In genomic region chr2:137704948-137705723, GRCm38 (mm10) we compare ENCODE assay signal across 10 mouse cellular contexts.
DNase-seq lines count a peak whose midpoint lies in the region; ATAC-seq lines count a peak whose summit lies in the region.
"Had no signal": no experiment of that assay in that cellular context is flagged by ENCODE, and none has a peak within 500 bp of the region (broad histone marks: within the 10 kb centered on the region; RNA-seq: fewer than 3 reads in every experiment).

No protein-coding gene starts in this region.

- ATAC-seq in kidney, embryonic 15.5 days (replicated peaks; ENCODE audit: low FRiP score): peak; percentile 57
- ATAC-seq in forebrain, embryonic 14.5 days: peak; percentile 71
- peak; percentile 90 for ATAC-seq in midbrain, embryonic 12.5 days (ENCODE audit: low FRiP score, low read depth)

- no peaks in the 10 kb centered on the region for H3K9me3 ChIP-seq in kidney, embryonic 15.5 days (replicated peaks)
- H3K9me3 ChIP-seq in forebrain, embryonic 14.5 days (replicated peaks; ENCODE audit: control insufficient read depth, low read length): no peaks in the 10 kb centered on the region
- no peaks in the 10 kb centered on the region for H3K9me3 ChIP-seq in midbrain, embryonic 12.5 days

- peak overlapping the region; percentile 33; the same call in 1 of the 2 replicates for H3K27ac ChIP-seq in kidney, embryonic 15.5 days
- no peak overlapping the region for H3K27ac ChIP-seq in forebrain, embryonic 14.5 days (ENCODE audit: low read depth, low read length)
- H3K27ac ChIP-seq in midbrain, embryonic 12.5 days (replicated peaks): no peak overlapping the region
- H3K27ac ChIP-seq: gastrocnemius, adult 2 months had no signal

- 57% methylated on average over 12 of the region's 12 CpGs for WGBS in kidney, embryonic 15.5 days
- WGBS in forebrain, embryonic 14.5 days: 3% methylated on average over 12 of the region's 12 CpGs
- 17% methylated on average over 12 of the region's 12 CpGs for WGBS in midbrain, embryonic 12.5 days

- no peaks in the 10 kb centered on the region for H3K27me3 ChIP-seq in kidney, embryonic 15.5 days
- H3K27me3 ChIP-seq in forebrain, embryonic 14.5 days (replicated peaks; ENCODE audit: control insufficient read depth, insufficient read depth, low read length): peaks cover 49% of the 10 kb centered on the region
- peaks cover 41% of the 10 kb centered on the region for H3K27me3 ChIP-seq in midbrain, embryonic 12.5 days

- H3K36me3 ChIP-seq in kidney, embryonic 15.5 days: no peaks in the 10 kb centered on the region
- no peaks in the 10 kb centered on the region for H3K36me3 ChIP-seq in forebrain, embryonic 14.5 days (ENCODE audit: control insufficient read depth, insufficient read depth, low read length)
- no peaks in the 10 kb centered on the region for H3K36me3 ChIP-seq in midbrain, embryonic 12.5 days

- H3K4me3 ChIP-seq in kidney, embryonic 15.5 days (replicated peaks): no peak overlapping the region
- H3K4me3 ChIP-seq in forebrain, embryonic 14.5 days (ENCODE audit: low read depth, low read length): no peak overlapping the region
- no peak overlapping the region for H3K4me3 ChIP-seq in midbrain, embryonic 12.5 days

- no peak for DNase-seq in kidney, postnatal 14 days
- peak; percentile 61 for DNase-seq in forebrain, embryonic 14.5 days (ENCODE audit: low spot score)
- peak; percentile 43 for DNase-seq in retina, postnatal 1 day
- DNase-seq in frontal cortex, postnatal 10 days (ENCODE audit: low spot score in 2 of 2): no peak
- no peak for DNase-seq in ovary, postnatal 10 days (ENCODE audit: low spot score)
- DNase-seq: gastrocnemius, adult 2 months; kidney, adult 18-20 months; liver had no signal

- H3K4me2 ChIP-seq in kidney, embryonic 15.5 days: no peak overlapping the region
- H3K4me2 ChIP-seq in forebrain, embryonic 14.5 days (ENCODE audit: low read length): peak overlapping the region; percentile 42; the same call in 1 of the 2 replicates
- peak overlapping the region; percentile 41 for H3K4me2 ChIP-seq in midbrain, embryonic 12.5 days (replicated peaks)

- H3K9ac ChIP-seq in kidney, embryonic 15.5 days: no peak overlapping the region
- no peak overlapping the region for H3K9ac ChIP-seq in forebrain, embryonic 14.5 days (ENCODE audit: low read length)
- H3K9ac ChIP-seq in midbrain, embryonic 12.5 days (replicated peaks): no peak overlapping the region

- peaks cover 16% of the 10 kb centered on the region for H3K4me1 ChIP-seq in kidney, embryonic 15.5 days
- peaks cover 15% of the 10 kb centered on the region for H3K4me1 ChIP-seq in forebrain, embryonic 14.5 days (ENCODE audit: control insufficient read depth, insufficient read depth, low read length)
- H3K4me1 ChIP-seq in midbrain, embryonic 12.5 days: peaks cover 32% of the 10 kb centered on the region

Comparison
In these comparisons a context has a peak if more than half of its experiments do, and no peak if none do; other contexts are left out.
1. DNase-seq: peak in forebrain, embryonic 14.5 days (single experiment) and retina, postnatal 1 day (single experiment); none in kidney, postnatal 14 days (single experiment), frontal cortex, postnatal 10 days (0 of 2) and ovary, postnatal 10 days (single experiment).
2. Peak in every context shown above with its lines, with median percentiles within 50 percentile points of each other: ATAC-seq.